In the genomic region with DNA sequence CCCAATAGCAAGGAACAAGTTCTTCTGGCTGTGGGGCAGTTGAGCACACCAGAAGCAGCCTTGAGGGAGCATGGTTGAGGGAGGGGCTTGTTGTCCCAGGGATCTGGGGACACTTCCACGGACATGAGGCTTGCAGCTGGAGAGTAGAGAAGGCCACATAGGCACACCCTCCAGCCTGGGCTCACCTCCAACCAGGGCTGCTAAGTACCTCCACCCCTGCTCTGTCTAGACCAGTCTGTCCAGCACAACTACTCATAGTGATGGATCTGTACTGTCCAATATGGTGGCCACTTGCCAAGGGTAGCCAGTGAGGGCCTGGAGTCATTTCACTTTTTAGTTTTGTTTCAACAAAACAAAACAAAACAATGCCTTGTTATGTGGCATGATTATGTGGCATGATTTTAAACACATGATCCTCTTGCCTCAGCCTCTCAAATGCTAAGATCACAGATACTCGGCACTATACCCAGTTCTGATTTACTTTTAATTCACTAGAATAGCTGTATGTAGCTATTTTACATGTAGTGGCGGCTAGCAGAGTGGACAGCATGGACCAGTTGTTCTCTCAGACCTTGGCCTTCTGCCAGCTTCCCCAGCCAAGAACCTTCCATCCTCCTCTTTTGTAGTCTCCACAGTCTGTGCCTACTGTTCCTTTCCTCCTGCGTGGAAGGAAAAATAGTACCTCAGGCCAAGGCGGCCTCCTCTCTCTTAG, we compare ENCODE assay signal across 8 mouse cellular contexts.
A peak's percentile ranks its signal among the peaks of the same experiment; 100 is the strongest.
DNase-seq lines count a peak whose midpoint lies in the region.

No protein-coding gene starts in this region.

- peak; percentile 42 for DNase-seq in kidney, postnatal 14 days
- DNase-seq in kidney, adult 11 months: no peak
- DNase-seq in NIH3T3 (ENCODE audit: low read depth): peak; percentile 65
- DNase-seq in cerebellum, adult 8-10 months: peak; percentile 75
- DNase-seq in kidney, postnatal 36 days: peak; percentile 45 to 71
- no peak for DNase-seq in spleen, postnatal 4 days (ENCODE audit: low spot score in 2 of 2)
- no peak for DNase-seq in thymus, postnatal 36 days
- DNase-seq in B cell, adult 2 months: no peak

Comparison
In these comparisons a context has a peak if more than half of its experiments do, and no peak if none do; other contexts are left out.
1. DNase-seq: peak in kidney, postnatal 14 days (single experiment), NIH3T3 (single experiment), cerebellum, adult 8-10 months (single experiment) and kidney, postnatal 36 days (2 of 2); none in kidney, adult 11 months (single experiment), spleen, postnatal 4 days (0 of 2), thymus, postnatal 36 days (0 of 2) and B cell, adult 2 months (0 of 2).